Mouse (Mus musculus) G1E-ER4 (cell line): Measurements from ENCODE around the gene Serpinb9. TPM values are rescaled to one million over a fixed set of nuclear protein-coding genes. Genes with fewer than 3 reads are reported as not detected.

Experiments used
- GATA1 ChIP-seq: IDR thresholded peaks from one replicate; pipeline ENCODE4 v1.8.0; 2012; ENCODE audit warnings: low read length, inconsistent platforms
- polyA plus RNA-seq: library from polyadenylated mRNA; stranded (reverse); fragments of >175 nt; gene quantifications from 2 replicates; pipeline ENCODE4 v1.2.3, GENCODE M21; 2012

The Serpinb9 gene
- polyA plus RNA-seq, result 0.11 and 0.12 TPM in 2 replicates

DNA sequence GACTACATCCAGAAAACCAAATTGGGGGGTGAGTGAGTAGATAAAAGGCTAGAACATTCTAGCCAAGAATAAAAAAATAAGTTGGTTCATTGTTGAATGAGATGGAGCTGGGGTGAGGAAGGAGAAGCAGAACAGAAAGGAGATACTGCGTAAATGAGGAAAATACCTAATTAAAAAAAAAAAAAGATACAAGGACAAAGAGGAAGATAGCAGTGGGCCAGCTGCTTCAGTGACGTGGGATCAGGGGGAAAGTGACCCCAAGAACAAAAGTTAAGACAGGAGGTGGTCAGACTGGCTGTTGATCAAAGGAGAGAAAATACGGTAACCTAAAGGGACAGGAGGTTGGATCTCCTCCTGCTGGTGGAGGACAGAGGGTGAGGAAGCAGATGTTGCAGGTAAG is at the start of gene Serpinb9:
Serpinb9 (plus strand) TSS at position 301 of the 400 bp plus-strand sequence.
- TF ChIP-seq GATA1, result no peak

DNA sequence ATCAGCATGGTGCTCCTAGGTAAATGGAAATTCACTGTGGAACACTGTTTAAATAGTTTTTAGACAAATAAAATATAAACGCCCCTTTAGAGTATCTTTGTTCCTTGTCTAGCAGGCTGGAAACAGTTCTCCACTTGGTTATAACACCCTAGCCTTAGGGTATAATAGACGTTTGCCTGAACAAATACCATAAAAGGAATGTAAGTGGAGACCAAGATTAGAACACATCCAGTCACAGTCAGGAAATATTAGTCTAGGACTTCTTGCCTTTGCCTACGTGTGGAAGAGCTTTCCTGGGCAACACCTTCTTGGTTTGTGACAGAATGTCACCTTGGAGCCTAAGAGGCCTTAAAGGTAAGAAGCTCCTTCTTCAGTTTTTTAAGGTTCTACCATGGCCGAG is 46.5 kb upstream of the Serpinb9 start:
- TF ChIP-seq GATA1, result no peak

DNA sequence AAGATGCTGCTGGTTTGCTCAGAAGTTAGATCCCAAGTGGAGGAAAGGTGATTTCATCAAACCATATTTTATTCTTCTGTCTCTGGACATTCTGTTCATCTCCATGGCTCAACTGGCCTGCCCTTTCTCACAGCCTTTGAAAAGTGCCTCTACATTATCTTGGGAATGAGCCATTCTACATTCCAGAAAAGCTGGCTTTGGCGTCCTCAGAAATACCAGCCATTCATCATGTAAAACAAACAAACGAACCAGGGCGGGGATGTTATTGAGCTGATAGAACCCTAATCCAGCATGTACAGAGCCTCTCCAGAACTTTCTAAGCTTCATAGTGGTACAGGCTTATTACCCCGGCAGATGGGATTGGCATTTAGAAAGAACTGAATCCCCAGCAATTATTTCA is 45.1 kb upstream of the Serpinb9 start:
- no peak for TF ChIP-seq GATA1

DNA sequence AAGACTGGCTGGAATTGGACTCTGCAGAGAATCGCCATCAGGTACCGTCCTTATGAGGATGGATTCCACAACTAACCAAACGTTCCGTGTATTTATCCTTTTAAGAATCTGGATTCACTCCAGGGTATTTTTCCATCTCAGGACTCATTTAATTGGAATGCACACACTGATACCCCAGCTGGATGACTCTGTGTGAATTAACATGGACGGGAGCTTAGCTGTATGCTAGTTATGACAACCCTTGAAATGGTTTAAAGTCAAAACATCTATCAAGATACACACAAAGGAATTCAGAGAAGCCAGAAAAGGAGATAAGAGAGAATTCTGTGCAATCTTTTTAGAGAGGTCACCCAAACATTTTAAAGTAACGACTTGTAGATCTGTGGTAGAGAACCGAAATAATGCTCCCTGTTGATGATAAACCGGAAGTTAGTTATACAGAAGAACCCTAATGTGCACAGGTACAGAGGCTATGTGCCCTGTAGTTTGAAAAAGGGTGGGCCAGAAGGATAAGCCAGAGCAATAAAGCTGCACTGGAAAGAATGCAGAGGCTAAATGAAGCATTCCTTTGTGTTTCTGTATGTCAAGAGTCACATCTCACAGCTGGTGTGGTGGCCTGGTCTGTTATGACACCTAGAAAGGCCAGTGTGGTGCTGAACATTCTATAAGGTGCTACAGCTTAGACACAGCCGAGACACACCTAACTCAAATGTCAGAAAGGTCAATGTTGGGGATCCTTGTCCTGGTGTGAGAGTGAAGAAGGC is 38.9 kb upstream of the Serpinb9 start:
- TF ChIP-seq GATA1, result no peak

DNA sequence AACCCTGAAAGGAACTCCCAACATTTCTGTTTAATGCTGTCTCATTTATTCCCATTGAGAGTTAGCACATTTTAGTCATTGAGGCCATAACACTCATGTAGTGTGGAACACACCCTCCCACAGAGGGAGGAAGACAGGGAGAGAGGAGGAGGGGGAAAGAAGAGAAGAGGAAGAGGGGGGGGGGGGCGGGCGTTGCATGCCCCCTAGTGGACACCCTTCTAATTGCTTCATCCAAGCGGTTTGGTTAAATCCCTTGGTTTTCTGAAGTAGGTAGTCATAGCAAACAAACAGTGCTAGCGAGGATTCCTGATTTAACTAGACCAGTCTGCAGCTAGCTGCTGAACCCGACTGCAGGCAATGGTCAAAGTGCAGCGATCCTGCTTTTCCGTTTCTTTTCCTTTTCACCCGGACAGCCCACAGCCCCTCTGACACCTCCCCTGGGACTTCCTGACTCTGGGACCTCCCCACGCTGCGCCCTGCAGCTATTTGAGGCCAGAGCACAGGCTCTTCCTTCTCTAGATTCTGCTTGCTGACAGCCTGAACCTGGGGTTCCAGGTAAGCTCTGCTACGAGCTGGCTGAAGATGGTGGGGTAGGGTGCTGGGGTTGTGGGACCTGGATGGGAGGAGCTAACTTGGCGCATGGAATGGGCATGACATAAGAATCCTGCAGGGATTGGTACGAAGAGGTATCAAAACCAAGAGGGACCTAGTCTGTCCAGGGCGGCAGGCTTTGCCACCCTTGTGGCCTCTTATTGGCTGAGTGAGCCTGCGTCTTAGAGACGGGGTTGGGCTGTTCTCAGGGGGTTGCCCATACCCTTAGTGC is 37.9 kb upstream of the Serpinb9 start, which contains the start of gene Serpinb6b:
Serpinb6b (plus strand) TSS at position 221 of the 823 bp plus-strand sequence.
- no peak for TF ChIP-seq GATA1

DNA sequence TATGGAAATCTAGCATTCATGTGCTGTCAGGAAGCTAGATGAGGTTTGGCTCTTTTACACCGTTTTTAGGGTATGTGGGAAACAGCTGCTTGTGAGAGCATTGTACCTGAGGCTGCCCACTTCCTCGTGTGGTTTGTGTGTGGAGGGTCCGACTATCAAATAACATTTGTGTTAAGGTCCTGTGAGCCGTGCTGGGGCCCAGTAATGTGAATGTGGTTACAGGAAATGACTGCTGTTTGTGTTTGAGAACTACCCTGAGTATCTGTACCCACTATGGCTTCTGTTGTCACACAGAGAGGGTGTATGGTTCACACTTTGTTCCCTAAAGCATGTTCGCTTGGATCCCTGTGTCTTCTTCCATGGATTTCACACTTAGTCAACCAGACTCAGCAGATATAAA is 36.9 kb upstream of the Serpinb9 start:
- no peak for TF ChIP-seq GATA1

DNA sequence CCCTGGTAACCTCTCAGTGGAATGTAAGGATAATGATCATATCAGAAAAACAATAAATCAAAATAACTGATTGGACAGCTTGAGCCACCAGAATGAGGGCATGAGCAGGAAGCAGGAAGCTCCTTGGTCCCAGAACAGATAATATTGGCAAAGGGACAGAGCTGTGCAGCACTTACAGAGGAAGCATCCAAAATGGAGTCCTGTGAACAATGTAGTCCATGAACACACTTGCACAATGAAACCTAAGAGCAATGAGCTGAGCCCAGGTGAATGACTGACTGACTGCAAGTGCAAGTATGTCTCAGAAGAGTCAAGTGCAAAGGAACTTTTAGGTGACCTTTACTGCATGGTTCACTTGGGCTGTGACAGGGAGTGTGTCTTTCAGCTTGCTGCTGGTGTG is 35.8 kb upstream of the Serpinb9 start:
- no peak for TF ChIP-seq GATA1

DNA sequence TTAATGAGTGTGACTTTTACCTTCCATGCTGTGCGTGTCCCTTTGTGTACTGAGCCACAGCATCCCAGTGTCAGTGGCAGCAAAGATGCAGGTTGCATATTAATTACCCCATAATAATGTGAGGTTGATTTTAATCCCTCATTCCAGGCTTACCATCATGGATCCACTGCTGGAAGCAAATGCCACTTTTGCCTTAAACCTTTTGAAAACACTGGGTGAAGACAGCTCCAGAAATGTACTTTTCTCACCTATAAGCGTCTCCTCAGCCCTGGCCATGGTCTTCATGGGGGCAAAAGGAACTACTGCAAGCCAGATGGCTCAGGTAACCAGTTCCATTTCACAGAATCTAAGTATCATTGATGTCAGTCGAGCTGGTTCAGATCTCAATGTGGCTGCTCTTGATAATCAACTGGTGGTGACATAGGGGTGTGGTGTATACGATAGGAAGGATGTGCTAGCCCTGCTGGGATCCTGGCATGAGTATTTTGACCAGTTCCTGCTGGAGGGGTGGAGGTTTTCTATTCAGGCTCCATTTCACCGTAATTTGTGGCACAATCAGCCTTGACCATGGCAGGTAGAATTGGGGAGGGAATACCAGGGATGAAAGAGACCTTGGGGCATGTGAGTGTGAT is 34.6 kb upstream of the Serpinb9 start:
- no peak for TF ChIP-seq GATA1

DNA sequence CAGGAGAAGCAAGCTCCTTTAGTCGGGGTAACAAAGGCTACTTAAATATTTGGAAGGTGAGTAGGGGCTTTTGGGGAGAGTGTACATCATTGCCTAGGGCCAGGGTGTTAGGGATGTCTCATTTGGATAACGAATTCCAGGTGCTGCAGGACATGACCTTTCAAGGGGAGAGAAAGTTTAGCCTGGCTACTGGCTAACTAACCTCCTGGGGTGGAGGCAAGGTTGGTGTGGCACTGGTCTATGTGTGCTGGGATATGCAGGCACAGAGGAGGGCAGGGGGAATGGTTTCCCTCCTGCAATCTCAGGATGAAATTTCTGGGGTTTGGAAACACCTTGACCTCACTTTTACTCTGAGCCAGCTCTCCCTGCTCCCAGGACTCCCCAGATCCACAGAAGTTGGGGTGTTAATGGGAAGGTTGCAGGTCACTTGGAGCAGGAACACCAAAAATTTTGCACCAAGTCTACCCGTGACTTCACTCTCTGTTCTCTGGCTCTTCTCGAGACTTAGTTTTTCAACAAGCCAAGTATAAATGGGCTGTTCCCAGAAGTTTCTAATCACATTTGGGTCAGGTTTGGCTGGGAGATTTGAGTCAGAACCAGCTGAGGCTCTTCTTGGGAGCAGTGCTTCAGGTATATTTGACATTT is 33.9 kb upstream of the Serpinb9 start:
- TF ChIP-seq GATA1, result no peak

DNA sequence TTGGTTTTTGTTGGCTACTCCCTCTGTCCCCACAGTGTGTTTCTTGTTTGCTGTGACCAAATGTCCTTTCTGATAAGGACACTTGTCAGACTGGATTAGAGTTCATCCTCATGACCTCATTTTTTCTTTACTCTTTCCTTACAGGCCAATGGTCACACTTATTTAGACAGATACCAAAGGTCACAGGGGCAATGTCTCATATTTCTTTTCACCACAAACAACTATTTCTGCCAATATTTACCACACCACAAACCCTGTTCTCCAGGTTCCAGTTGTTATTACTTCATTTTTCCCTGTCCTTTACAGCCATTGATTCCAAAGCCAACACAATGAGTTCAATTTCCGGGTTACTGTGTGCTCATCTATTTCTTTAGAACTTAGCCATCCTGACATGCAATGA is 33.4 kb upstream of the Serpinb9 start:
- no peak for TF ChIP-seq GATA1

DNA sequence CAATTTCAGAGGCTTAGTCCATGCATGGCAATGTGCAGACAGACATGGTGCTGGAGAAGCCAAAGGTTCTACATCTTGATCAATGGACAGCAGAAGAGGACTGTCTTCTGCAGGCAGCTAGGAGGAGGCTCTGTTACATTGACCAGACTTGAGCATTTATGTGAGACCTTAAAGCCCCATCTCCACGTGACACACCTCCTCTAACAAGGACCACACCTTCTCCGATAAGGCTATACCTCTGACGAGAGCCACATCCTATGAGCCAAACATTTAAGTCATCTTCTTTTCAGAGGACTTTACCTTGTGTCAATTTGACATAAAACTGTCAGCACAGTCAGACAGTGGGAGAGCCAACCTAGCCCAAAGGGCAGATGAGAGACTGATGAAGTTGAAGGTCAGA is 32.3 kb upstream of the Serpinb9 start:
- no peak for TF ChIP-seq GATA1

DNA sequence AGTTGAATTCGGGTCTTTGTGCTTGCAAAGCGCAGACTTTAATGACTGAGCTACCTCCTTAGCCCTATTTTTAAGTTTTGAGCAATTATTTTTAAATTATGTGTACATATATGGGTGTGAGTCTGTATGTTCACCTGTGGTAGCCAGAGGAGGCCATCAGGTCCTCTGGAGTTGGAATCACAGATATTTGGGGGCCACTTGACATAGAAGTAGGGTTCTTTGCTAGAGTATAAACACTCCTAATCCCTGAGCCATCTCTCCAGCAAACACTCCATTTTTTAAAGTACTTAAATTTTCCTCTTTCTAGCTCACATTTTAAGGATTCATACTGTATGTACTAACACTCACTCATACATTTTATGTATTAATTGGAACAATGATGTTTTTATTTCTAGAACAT is 28.8 kb upstream of the Serpinb9 start:
- no peak for TF ChIP-seq GATA1

DNA sequence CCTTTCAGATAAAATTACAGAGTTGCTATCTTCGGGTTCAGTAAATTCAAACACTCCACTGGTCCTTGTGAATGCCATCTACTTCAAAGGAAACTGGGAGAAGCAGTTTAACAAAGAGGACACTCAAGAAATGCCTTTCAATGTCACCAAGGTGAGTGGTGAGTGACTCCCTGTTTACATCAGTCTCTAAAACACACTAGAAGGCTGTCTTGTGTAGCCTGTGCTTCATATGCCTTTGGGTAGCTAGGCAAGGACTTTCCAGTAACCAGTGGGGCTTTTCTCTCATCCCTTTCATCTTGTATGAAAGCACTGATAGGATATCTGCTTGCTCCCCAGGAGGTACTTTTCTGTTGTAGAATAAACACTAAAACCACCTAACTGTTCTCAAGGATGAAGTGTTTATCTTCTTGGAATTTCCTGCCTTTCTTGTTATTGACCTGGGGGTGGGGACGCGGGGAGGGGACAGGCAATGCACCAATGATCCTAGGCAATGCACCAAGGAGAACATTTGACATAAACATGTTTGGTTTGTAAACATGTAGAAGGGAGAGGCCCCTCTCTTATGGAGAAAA is 28.1 kb upstream of the Serpinb9 start:
- TF ChIP-seq GATA1, result no peak

DNA sequence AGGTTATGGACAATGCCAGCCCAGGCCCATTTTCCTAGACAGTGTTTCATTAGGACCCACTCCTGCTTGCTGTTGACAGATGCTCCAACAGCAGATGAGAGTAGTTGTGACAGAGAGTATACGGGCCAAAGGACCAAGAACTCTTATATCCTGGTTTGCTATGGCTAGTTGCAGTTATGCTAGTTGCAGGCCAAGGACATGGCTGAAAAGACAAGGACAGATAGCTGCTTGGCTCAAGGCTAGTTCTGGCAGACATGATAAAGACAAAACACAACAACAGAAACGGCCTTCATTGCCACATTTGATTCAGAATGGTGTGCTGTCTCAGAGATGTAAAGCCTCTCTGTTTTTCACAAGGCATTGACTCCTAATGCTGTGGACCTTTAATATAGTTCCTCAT is 27.3 kb upstream of the Serpinb9 start:
- no peak for TF ChIP-seq GATA1

DNA sequence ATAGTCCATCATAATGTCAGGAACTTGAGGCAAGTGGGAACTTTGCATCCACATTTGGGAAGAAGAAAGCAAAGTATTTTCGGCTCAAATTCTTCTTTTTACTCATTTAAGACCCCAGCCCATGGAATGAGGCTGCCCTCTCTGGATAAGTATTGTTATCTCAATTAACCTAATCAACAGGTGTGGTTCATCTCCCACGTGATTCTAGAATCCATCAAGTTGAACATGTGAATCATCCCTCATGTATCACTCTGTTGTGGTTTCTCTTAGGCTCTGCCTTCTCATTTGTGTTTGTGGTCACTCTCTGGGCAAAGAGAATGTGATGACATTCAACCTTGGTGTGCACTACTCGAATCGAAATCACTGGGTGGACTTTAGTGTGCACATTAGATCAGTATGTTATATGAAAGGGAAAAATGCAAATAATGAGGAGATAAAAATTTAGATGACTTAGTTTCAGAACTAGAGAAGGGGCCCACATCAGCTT is 20.5 kb upstream of the Serpinb9 start:
- no peak for TF ChIP-seq GATA1
